Mouse (Mus musculus) spleen, adult 12 weeks (tissue): ENCODE results near the gene Abhd12.

ENCODE experiments used
- DNase-seq: peaks from one replicate; pipeline ENCODE4 v3.0.0; 2022; ENCODE audit warnings: low spot score

Abhd12 gene

GRCm38 (mm10) chr2:150847436-150847995 lies 57.0 kb downstream of the Abhd12 start:
- no peak for DNase-seq

- no peak for DNase-seq
These were observed 59.7 kb downstream of the Abhd12 start for GRCm38 (mm10) chr2:150844798-150845197.

GRCm38 (mm10) chr2:150842049-150842461 lies 62.5 kb downstream of the Abhd12 start:
- DNase-seq = no peak

- no peak for DNase-seq
These were observed 63.4 kb downstream of the Abhd12 start for GRCm38 (mm10) chr2:150841109-150841508.

- DNase-seq = no peak
These were observed 64.7 kb downstream of the Abhd12 start for GRCm38 (mm10) chr2:150839686-150840471.

GRCm38 (mm10) chr2:150837781-150838180 lies 66.8 kb downstream of the Abhd12 start:
- DNase-seq = no peak

GRCm38 (mm10) chr2:150836906-150837305 lies 67.6 kb downstream of the Abhd12 start:
- DNase-seq = no peak

- no peak for DNase-seq
These were observed 68.6 kb downstream of the Abhd12 start for GRCm38 (mm10) chr2:150835975-150836374.

GRCm38 (mm10) chr2:150834616-150835015 lies 69.9 kb downstream of the Abhd12 start:
- DNase-seq = no peak

- DNase-seq = no peak
These were observed 72.5 kb downstream of the Abhd12 start for GRCm38 (mm10) chr2:150832029-150832428.

GRCm38 (mm10) chr2:150830911-150831441 lies 73.6 kb downstream of the Abhd12 start:
- DNase-seq = peak; percentile 11

GRCm38 (mm10) chr2:150830011-150830410 lies 74.5 kb downstream of the Abhd12 start:
- no peak for DNase-seq

- no peak for DNase-seq
These were observed 75.9 kb downstream of the Abhd12 start for GRCm38 (mm10) chr2:150828654-150829053.

GRCm38 (mm10) chr2:150828164-150828563 lies 76.4 kb downstream of the Abhd12 start:
- no peak for DNase-seq

GRCm38 (mm10) chr2:150826426-150826825 lies 78.1 kb downstream of the Abhd12 start:
- no peak for DNase-seq

- DNase-seq = no peak
These were observed 81.6 kb downstream of the Abhd12 start for GRCm38 (mm10) chr2:150822987-150823386.

- DNase-seq = no peak
These were observed 83.8 kb downstream of the Abhd12 start for GRCm38 (mm10) chr2:150820720-150821119.

GRCm38 (mm10) chr2:150818742-150819141 lies 85.8 kb downstream of the Abhd12 start:
- no peak for DNase-seq

GRCm38 (mm10) chr2:150816676-150817402 lies 87.7 kb downstream of the Abhd12 start:
- no peak for DNase-seq

- DNase-seq = no peak
These were observed 91.7 kb downstream of the Abhd12 start for GRCm38 (mm10) chr2:150812816-150813215.

- no peak for DNase-seq
These were observed 93.9 kb downstream of the Abhd12 start for GRCm38 (mm10) chr2:150810603-150811002.

GRCm38 (mm10) chr2:150808812-150809211 lies 95.7 kb downstream of the Abhd12 start:
- no peak for DNase-seq

- DNase-seq = no peak
These were observed 96.2 kb downstream of the Abhd12 start for GRCm38 (mm10) chr2:150808381-150808780.
